Mouse (Mus musculus): Measurements from ENCODE around the gene Nadk2. TPM values are rescaled to one million over a fixed set of nuclear protein-coding genes. Genes with fewer than 3 reads are reported as not detected.

Nadk2 gene
- polyA plus RNA-seq, 1 experiment from 2014 or later, result 22.7 TPM

DNA sequence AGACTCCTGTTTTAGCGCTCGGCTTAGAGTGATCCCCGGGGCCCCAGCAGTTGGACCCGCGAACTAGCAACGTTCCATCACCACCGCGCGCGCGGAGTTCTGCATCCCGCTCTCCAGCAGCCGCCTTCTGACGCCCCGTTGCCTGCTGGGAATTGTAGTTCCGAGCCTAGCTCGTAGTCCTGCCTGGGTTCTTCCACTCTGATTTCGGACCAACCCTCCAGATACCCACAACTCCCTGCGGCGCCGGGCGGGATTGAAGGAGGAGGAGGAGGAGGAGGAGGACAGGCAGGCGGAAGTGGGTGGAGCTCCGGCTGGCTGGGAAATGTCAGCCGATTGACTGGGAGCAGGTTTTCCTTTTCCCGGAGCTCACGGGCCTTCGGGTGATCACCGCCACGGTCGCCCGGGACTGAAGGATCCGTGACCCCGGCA is 69.2 kb downstream of the Nadk2 start, which contains the start of gene Lmbrd2:
Gene Lmbrd2, plus strand, starts transcription at position 299 of the 429 bp plus-strand sequence.
- Histone ChIP-seq H3K27me3 (replicated peaks; ENCODE audit: control insufficient read depth, insufficient read depth, low read length) (no peaks in the 10 kb centered on the region), H3K36me3 (ENCODE audit: control insufficient read depth, insufficient read depth) (peaks cover 4% of the 10 kb centered on the region; the same call in 1 of the 2 replicates), H3K9ac (replicated peaks; ENCODE audit: low read depth, low read length) (peak within 1 kb of the TSS; percentile 95), H3K27ac (ENCODE audit: low read length) (peak within 1 kb of the TSS; percentile 89), H3K4me2 (ENCODE audit: low read length) (peak within 1 kb of the TSS; percentile 78), H3K4me3 (replicated peaks; ENCODE audit: low read length) (peak within 1 kb of the TSS; percentile 98), H3K4me1 (replicated peaks; ENCODE audit: control insufficient read depth, insufficient read depth, low read length) (peaks cover 14% of the 10 kb centered on the region), H3K9me3 (ENCODE audit: control insufficient read depth, low read length) (no peaks in the 10 kb centered on the region)
- WGBS, result under 1% methylated on average over 34 of the region's 34 CpGs
- ATAC-seq, result peak; percentile 99

DNA sequence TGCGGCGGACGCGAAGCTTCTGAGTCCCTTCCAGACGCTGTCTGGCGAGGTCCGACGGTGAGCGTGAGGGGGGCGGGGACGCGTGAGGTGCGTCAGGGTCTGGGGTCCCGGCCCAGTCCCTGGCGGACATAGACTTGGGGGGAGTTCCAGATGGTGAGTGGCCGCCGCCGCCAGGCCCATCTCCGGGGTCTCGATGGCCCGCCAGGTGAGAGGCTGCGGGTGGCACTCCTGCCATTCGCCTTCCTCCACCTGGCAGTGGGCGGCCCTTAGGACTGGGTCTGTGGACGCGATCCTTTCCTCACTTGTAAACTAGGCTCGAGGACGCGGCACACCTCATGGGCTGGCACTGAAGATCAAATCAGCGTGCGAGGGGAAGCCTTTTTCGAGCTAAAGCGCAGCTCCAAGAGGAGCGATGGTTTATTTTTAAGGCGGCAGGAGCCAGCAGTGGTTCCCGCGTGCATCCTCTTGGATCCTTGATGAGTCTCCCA is 69.7 kb downstream of the Nadk2 start:
- H3K4me2 ChIP-seq (ENCODE audit: low read length), result peak overlapping the region; percentile 78
- H3K9me3 ChIP-seq (ENCODE audit: control insufficient read depth, low read length), result no peaks in the 10 kb centered on the region
- H3K36me3 ChIP-seq (ENCODE audit: control insufficient read depth, insufficient read depth), result peaks cover 4% of the 10 kb centered on the region; the same call in 1 of the 2 replicates
- ATAC-seq, result peak; percentile 80
- H3K27me3 ChIP-seq (replicated peaks; ENCODE audit: control insufficient read depth, insufficient read depth, low read length), result no peaks in the 10 kb centered on the region
- H3K9ac ChIP-seq (replicated peaks; ENCODE audit: low read depth, low read length), result peak overlapping the region; percentile 95
- H3K27ac ChIP-seq (ENCODE audit: low read length), result peak overlapping the region; percentile 89
- peak overlapping the region; percentile 98 for H3K4me3 ChIP-seq (replicated peaks; ENCODE audit: low read length)
- under 1% methylated on average over 37 of the region's 37 CpGs for WGBS
- peaks cover 14% of the 10 kb centered on the region for H3K4me1 ChIP-seq (replicated peaks; ENCODE audit: control insufficient read depth, insufficient read depth, low read length)

GRCm38 (mm10) chr15:9155325-9155724 is 84.3 kb downstream of the Nadk2 start, which contains the start of gene Skp2:
TSS of gene Skp2 (minus strand) at chr15:9155425.
- H3K4me1 ChIP-seq (replicated peaks; ENCODE audit: control insufficient read depth, insufficient read depth, low read length), result no peaks in the 10 kb centered on the region
- no peaks in the 10 kb centered on the region for H3K27me3 ChIP-seq (replicated peaks; ENCODE audit: control insufficient read depth, insufficient read depth, low read length)
- no peak within 1 kb of the TSS for H3K4me2 ChIP-seq (ENCODE audit: low read length)
- ATAC-seq, result no peak
- no peak within 1 kb of the TSS for H3K4me3 ChIP-seq (replicated peaks; ENCODE audit: low read length)
- no peaks in the 10 kb centered on the region for H3K9me3 ChIP-seq (ENCODE audit: control insufficient read depth, low read length)
- no peak within 1 kb of the TSS for H3K27ac ChIP-seq (ENCODE audit: low read length)
- peaks cover 17% of the 10 kb centered on the region for H3K36me3 ChIP-seq (ENCODE audit: control insufficient read depth, insufficient read depth)
- H3K9ac ChIP-seq (replicated peaks; ENCODE audit: low read depth, low read length), result no peak within 1 kb of the TSS

Other genes with a start within 250 kb of the Nadk2 start
- gene Ranbp3l, start 103.3 kb upstream of the Nadk2 start, polyA plus RNA-seq (2015; fragmentation: Nextera tagmentation; extraction: Ambion mirVana), result 8.0 and 10.0 TPM in 2 replicates
- 4.2 and 4.5 TPM in 2 replicates for gene Lmbrd2, start 69.3 kb downstream of the Nadk2 start, polyA plus RNA-seq (2015; fragmentation: Nextera tagmentation; extraction: Ambion mirVana)
- 35.0 and 41.2 TPM in 2 replicates for gene Skp2, start 84.2 kb downstream of the Nadk2 start, polyA plus RNA-seq (2015; fragmentation: Nextera tagmentation; extraction: Ambion mirVana)
- not detected in 2 replicates for gene Ugt3a1, start 205.6 kb downstream of the Nadk2 start, polyA plus RNA-seq (2015; fragmentation: Nextera tagmentation; extraction: Ambion mirVana)